Mouse (Mus musculus): ENCODE data around the gene Slc35b4.

Slc35b4 gene

DNA sequence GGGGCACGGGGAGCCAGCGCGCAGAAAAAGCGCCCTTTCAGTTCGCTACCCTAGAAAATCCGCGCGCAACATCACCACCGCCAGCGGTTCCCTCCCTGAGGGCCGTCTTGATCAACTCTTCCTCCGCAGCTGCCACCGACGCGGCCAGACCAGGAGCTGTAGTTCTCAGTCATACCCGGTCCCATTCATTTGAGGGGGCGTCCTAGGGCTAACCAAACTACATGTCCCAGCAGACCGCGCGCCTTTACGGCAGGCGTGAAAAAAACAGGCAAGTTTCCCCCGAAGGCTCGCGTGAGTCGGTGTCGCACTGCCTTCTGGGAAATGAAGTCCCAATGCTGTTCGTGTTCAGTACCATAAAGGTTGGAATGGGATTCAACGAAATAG lies at the start of gene Slc35b4:
Gene Slc35b4, minus strand, starts transcription at position 248 of the 384 bp plus-strand sequence.
- DNase-seq, result peak; percentile 92

DNA sequence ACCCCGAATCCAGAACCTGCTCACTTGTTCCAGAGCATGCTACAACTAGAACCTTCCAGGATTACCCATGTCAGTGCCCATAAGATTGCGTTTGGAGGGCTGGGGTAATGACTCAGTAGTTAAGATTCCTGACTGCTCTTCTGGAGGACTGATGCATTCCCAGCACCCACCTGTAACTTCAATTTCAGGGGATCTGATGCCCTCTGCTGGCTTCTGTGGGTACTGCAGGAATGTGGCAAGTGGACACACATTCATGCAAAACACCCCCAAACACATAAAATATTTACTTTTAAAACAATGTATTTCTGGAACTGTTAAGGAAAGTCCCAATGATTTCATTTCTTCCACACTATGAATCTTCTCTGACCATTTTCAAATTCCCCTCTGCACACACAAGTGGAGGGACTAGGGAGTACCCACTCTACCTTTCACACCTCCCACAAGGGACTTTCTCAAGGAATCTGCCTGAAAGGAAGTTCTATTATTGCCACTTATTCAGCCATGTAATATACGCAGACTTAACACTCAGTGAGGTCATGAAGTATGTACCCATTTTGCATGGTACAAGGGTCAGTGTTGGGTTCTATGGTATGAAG lies 48.2 kb upstream of the Slc35b4 start:
- no peak for DNase-seq

DNA sequence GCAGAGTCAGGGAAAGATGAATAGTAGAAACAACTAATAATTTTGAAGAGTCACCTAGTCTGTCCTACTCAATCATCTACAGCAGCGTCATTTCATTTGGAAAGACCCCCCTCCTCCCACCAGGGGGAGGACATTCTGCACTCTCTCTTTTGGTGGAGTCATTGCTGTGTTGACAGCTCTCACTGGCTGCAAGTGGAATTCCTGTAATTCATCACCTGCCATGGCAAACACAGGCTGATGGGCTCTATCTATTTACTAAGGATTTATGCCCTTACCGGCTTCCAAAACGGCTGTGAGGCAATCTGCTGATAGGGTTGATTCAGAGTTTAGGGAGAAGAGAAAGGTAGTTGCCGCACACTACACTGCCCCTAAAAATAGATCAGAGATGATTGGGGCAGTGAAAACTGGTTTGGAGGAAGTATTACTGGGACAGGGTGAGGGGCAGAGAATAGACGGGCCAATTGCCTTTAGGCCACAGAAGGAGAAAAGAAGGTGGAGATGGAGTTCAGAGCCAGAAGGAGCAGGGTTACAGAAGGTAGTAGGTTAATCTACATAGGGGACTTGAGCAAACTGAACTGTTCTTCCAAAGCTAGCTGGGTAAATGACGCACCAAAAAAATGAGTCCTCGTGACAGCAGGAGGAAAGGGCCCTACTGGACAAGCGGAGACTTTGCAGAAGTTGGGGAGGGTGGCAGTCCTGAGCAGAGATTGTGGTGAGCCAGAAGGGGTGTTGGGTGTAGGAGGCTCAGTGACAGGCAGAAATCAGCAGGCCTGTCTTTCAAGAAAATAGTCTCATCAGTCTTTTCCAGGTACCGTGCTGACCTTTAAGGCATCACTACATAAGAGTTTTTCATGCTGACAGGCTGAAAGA lies 39.8 kb upstream of the Slc35b4 start:
- no peak for DNase-seq

DNA sequence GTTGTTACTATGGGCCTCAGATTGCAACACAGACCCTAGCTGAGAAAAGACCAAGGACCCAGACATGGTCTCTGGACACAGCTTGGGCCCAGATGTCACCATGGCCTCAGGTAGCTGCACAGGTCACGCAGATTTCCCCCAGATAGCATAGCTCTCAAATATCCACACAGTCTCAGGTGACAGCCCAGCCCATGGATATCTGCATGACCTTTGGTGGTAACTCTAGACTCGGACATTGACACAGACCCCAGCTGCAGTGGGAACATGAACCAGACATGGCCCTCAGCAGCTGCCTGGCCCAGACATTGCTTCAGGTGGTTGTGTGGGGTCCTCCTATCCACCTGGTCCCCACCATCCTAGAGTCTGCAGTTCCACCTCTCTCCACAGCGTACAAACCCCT lies 28.8 kb upstream of the Slc35b4 start:
- DNase-seq, result no peak

DNA sequence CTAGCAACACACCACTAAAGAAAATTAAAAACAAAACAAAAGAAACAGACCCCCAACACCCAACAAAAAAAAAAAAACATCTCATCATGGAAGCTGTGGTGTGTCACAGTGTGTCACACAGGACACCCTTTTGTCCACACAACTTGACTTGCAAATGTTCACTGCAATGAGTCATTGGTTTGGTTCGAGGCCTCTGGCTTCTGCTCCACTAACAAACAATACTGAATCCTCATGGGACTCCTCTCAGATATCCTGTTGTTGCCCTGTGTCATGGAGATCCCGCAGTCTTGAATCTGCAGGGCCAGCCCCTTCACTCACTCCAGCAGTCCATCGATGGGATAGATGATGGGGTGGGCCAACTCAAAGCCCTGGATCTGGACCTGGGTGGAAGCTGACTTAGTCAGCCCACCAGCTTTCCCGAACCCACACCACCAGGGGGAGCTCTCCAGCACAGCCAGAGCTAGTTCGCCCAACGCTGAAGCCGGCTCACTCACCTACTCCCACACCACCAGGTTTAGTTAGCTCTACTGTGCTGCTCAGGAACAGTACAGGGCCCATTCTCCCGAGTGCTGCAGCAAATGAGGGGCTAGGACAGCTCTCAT lies 28.2 kb upstream of the Slc35b4 start:
- peak; percentile 35 for DNase-seq

DNA sequence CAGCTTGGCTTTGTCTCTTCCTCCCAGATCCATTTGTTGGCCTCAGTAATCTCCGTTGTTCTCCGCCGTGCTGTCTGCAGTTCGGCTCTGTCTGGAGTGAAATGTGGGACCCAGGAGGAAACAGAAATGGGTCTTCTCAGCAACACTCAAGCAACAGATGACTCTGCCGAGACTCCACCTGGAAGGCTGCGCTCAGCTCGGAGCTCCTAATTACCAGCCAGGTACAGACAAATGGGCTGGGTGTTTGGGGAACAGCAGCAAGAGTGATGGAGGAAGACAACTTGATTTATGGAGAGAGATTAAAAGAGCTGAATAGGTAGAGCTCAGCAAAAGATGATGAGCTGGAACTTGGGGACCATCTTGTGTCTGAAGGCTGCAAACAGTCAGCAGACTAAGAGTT lies 26.6 kb upstream of the Slc35b4 start:
- DNase-seq, result no peak

DNA sequence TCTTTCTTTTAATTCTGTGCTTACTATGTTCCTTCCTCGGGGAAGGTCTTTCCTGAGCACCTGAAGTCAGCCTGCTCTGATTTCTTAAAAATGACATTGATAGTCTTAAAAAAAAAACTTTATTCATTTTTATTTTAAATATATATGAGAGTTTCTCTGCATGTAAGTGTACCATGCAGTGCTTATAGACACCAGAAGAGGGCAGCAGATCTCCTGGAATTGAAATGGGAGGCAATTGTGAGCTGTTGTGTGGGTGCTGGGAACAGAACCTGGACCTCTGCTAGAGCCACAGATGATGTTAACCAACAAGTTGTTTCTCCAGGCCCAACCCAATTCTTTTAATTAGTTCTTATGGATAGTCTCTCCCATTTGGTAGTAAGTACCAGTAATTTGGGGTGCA lies 18.1 kb upstream of the Slc35b4 start:
- DNase-seq, result no peak

DNA sequence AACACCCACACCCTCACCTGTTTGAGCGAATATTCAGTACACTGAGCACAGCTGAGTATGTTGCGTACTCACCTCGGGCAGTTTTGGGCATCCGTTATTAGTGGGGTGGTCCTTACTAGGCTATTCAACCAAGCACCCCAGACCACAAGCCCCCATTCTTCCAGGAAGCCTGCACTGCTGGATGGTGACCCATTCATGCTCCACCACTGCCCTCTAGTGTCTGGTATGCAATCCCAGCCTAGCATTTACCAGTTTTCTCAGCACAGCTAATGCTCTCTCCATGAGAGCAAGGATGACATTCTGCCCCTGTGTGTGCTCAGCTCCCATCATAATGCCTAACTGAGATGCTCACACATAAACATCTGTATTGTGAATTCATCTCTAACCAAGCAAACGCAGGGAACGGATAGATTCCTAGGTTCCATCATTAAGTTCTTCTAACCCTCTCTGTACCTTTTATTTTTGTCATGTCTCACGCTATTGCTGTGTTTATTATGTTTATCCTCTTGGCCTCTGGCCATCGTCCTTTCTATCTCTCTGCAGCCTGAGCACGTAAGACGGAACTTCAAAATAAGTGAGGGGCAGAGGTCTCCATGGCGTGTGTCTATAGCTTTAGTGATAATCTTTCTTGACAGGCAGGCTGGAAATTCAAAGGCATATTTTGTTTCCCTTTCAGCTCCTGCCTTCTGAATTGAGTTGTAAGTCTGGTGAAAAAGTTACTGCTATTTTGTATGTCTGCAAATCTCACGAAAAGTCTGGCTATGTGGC lies 17.0 kb upstream of the Slc35b4 start:
- DNase-seq, result peak; percentile 70

DNA sequence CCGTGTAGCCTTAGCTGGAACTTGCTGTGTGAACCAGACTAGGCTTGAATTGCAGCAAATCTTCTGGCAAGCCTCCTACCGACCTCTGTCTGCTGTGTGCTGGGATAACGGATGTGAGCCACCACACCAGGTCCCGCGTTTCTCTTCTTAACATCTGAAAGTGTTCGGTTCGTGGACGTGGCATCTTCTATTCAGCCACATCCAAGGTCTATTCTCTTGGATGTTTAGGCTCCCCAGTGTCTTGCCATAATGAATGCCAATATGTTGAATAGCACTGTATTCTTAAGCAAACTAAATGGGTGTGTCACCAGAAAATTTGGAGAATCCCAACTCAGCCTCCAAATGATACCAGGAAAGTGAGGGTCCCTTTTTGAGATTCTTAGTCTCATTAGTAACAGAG lies 14.5 kb upstream of the Slc35b4 start:
- no peak for DNase-seq

DNA sequence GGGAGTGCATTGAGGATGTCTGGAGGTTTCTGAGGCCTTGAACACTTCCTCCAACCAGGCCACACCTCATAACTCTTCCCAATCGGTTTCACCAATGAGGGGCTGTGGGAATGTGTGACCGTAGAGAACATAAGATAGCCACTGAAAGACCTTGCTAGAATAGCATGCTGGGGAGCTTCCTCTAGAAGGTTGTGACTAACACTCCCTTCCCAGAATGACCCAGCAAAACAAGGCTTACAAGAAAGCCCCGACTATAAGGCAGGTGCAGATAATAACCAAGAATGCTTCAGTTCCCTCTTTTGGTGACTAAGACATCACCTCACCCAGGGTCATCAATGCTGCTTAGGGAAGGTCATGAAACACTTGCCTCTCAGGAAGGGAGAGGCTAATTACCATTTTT lies 12.6 kb upstream of the Slc35b4 start:
- DNase-seq, result no peak

DNA sequence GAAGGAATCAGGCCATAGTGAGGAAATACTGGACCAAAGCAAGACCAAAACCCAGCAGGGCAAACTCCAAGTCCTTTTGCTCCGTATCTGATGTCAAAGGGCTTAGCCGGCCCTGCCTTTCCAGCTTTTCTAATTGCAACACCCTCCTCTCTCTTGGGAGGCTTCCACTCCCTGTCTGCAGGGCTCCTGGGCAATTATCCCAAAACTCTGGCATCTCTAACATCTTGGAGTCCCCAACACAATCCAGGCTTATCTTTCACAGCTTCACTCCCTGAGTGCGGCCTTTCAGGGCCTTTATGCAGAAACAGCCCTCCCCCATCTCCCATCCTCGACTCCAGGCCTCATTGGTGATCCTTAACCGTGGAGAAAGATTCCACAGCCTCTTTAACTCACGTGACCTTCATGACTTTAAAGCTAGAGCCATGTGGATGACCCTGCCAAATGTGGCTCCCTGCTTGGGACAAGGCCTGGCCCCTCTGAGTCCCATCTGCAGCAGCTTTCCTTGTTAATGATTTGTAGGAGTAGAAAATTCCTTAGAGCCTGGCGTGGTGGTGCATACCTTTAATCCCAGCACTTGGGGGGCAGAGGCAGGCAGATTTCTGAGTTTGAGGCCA lies 11.2 kb upstream of the Slc35b4 start:
- no peak for DNase-seq

DNA sequence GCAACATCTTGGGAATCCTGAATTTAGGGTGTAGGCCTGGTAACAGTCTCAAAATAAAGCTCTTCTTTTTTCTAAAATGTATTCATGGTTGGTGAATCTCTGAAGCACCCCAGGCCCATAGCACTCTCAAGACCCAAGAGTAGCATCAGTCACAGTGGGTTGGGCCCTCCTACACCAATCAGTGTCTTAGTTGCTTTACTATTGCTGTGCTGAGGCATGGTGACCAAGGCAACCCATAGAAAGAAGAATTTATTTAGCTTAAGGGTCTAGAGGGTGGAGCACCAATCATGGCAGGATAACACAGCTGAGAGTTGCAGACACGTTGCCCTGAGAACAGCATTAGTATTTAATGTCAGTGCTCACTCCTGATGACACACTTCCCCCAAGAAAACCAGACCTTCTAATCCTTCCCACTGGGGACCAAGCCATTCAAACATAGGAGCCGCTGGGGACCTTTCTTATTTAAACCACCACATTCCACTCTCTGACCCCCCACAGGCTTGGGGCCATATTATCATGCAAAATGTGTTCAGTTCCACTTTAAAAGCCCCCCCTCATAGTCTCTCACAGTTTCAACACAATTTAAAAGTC lies 10.5 kb upstream of the Slc35b4 start:
- DNase-seq, result no peak

DNA sequence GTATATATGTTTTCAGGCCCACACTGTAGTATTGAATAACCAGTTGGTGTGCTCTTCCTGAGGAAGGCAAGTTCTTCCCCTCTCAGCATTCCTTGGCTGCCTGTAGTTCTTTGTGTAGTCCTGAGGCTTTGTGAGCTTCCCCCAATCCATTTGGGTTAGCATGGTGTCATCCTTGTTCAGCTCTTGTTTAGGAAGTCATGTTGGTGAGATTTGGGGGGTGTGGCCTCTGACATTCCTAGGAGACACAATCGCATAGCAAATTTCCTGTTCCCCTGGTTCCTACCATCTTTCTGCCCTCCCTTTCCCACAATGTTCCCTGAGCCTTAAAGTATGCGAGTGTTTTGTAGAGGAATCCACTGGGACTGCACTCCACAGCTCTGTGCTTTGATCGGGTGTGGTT lies 6.4 kb upstream of the Slc35b4 start:
- no peak for DNase-seq

DNA sequence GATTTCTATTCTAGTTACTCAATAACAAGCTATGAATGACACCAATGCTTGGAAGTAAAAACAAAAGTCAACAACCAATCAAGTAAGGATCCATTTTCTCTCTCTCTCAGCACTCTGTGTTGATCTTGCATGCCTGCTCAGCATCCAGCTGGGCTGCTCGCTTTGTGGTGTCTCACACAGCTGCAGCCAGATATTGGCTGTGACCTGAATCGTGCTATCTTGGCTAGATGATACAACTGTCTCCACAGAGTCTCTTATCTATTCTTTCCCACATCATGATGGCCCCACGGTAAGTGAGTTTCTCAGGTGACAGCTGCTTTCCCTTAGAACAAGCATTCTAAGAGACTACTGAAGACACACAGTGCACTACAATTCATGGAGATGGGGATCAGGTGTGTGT lies 5.0 kb upstream of the Slc35b4 start:
- no peak for DNase-seq

DNA sequence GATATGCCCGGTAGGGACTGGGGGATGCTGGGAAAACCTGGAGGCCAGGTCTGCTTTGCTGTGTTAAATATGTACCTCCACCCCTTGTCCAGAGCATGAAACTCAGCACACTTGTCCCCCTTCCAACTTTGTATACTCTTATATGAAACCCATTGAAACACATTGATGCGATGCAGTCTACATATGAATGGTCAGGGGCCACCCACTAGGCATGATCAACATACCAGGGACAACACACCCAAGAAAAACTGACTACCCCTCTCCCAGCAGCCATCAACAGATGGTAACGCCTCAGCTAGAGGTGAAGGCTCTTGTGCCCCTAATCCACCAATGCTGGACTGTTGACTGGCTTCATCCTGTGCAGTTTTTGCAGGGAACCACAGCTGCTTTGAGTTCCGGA lies 3.0 kb upstream of the Slc35b4 start:
- DNase-seq, result no peak

DNA sequence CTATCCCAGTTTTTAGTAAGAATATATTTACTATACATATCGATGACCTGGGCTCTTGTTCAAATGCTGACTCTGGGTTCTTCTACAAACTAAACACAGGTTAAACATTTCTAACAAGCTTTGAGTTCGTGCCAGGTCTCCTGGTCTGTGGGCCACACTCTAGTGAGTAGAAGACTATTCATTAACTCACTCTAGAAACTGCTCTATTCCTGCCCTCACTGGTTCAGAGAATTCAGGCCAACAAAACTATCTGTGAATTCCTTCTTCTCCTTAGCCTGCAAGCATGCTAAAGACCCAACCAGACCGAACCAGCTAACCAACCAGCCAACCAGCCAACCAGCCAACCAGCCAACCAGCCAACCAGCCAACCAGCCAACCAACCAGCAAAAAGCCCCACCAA lies 2.1 kb upstream of the Slc35b4 start:
- DNase-seq, result peak; percentile 54

DNA sequence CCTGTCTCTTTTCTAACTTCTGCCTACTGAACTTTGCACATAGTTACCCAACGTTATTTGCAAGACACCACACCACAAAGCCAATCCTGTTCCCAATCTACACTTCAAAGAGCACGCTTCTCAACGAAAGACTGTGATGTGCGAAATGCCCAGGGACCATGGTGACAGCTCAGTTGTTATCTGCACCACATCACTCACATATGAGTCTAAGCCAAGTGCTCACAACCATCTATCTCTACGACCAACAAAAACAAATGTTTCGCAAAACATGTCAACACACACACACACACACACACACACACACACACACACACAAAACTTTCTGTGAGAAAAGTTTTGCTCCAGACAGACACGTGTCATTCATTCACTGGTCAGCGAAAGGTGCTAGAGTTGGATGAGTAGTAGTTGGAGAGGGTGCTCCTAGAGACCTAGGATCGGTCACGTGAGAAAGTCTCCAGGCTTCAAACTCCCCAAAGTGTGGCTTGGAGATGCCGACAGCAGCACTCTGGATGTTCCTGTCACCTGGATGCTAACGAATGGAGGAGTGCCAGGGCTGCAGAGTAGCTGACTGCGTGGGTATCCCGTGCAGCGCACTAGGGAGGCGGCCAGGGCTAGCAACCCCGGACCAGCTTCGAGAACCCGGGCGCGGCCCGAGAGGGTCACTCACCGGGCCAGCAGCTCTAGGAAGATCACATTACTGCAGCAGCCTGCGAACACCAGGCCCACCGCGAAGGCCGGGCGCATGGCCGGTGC lies 624 bp downstream of the Slc35b4 start:
- DNase-seq, result no peak

DNA sequence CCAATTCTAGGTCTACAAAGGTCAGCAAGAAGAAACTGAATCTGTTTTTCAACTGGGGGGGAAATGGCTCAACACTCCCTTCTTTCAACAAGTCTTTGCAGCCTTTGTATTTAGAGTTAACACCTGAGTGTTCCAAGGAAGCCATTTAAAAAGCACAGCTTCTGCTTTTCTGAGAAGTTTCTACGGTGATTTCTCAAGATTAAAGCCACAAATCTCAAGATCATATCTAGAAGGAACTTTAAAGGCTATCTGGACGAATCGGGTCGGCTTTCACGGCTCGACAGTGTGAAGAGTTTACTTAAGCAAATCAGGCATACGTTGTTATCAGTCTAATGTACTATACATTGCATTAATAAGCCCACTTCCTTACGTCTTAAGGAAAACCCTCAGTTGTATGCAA lies 2.2 kb downstream of the Slc35b4 start:
- no peak for DNase-seq

DNA sequence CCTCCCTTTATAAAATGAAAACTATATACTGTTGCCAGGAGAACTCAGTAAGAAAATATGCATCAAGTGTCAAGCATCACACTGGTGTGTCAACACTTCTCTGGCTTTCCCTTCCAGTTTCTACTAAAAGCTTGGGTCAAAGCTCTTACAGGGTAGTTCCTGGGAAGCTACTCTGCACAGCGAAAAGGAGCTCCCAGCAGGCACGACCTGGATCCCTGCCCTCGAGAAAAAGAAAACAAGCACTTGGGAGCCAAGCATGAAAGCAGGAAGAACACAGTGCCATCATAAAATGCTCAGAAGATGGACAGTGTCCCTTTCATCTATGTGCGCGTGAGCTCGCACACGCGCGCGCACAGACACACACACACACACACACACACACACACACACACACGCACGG lies 3.7 kb downstream of the Slc35b4 start:
- no peak for DNase-seq

DNA sequence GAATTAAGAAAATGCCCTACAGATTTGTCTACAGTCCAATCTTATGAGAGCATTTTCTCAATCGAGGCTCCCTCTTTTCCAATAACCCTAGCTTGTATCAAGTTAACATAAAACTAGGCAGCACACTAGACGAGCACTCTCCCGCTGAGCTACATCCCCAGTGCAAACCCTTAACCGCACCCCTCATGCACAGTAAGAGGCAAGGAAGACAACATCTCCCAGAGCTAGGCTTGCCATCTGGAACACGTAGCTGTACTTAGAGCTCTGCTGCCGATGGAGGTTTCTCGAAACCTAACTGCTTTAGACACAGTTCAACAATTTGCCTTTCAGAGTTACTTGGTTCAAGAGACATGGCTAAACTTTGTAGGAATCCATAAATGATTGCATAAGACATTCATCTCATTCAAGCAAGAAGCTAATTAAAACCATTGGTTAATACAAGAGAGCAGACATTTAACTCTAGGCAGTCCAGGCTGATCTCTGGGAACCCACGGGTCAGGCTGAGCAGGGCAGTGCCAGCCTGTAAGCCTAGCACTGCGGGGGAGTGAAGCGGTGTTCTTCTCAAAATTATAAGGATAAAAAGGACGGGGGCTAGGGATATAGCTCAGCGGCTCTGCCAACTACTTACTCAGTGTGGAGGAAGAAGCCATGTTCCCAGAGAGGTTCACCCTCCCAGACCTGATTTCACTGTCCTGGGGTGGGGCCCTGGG lies 5.0 kb downstream of the Slc35b4 start:
- DNase-seq, result no peak

DNA sequence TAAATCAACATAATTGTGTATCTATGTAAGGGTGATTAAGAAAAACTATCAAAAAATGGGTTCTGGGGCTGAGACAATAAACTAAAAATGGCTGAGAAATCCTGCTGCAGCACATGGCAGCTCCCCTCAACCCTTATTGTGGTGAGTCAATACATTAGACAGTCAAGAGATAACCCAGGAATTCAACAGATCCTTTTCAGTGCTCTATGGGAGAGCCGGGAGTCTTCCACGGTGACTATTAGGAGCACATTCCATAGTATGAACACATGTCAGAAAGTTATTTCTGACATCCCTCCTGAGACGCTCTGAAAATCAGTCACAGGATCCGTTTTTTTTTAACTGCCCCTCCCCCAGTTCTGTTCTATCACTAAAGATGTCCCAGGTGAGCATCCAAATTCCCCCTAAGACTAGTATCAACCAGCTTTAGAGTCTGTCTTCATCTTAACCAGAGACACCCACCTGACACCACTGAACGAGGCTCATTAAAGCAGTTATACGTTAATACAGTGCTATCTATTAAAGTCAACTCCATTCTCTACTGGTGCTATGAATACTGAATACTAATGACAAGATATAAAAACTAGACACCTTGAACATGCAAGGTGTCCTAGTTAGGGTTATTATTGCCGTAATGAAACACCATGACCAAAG lies 5.9 kb downstream of the Slc35b4 start:
- no peak for DNase-seq

Data from kidney, adult 18-20 months (tissue).